Mouse (Mus musculus) frontal cortex, postnatal 14 days (tissue): ENCODE data around the gene Abtb2.

ENCODE experiments used
- DNase-seq, 2 experiments: peaks; one replicate each; pipeline ENCODE4 v3.0.0; 2022; ENCODE audit warnings: low spot score in 2 of 2

Gene Abtb2

GRCm38 (mm10) chr2:103661696-103662095 is 95.6 kb downstream of the Abtb2 start:
- no peak for DNase-seq

- no peak for DNase-seq
Observed at GRCm38 (mm10) chr2:103662121-103662520, 96.0 kb downstream of the Abtb2 start.

GRCm38 (mm10) chr2:103664341-103664740 is 98.2 kb downstream of the Abtb2 start:
- no peak for DNase-seq

GRCm38 (mm10) chr2:103667962-103668815 is 102.1 kb downstream of the Abtb2 start:
- DNase-seq: no peak

GRCm38 (mm10) chr2:103668939-103669338 is 102.8 kb downstream of the Abtb2 start:
- DNase-seq: no peak

GRCm38 (mm10) chr2:103669561-103669960 is 103.5 kb downstream of the Abtb2 start:
- DNase-seq: no peak

GRCm38 (mm10) chr2:103670276-103670680 is 104.2 kb downstream of the Abtb2 start:
- peak; percentile 53 to 62 for DNase-seq

- DNase-seq: no peak
Observed at GRCm38 (mm10) chr2:103672573-103673119, 106.5 kb downstream of the Abtb2 start.

GRCm38 (mm10) chr2:103673609-103674008 is 107.5 kb downstream of the Abtb2 start:
- no peak for DNase-seq

- DNase-seq: no peak
Observed at GRCm38 (mm10) chr2:103675391-103675790, 109.3 kb downstream of the Abtb2 start.

GRCm38 (mm10) chr2:103676808-103677207 is 110.7 kb downstream of the Abtb2 start:
- DNase-seq: no peak

GRCm38 (mm10) chr2:103677614-103678369 is 111.7 kb downstream of the Abtb2 start:
- no peak for DNase-seq

GRCm38 (mm10) chr2:103678433-103678832 is 112.3 kb downstream of the Abtb2 start:
- DNase-seq: no peak

- no peak for DNase-seq
Observed at GRCm38 (mm10) chr2:103680364-103681110, 114.4 kb downstream of the Abtb2 start.

- no peak for DNase-seq
Observed at GRCm38 (mm10) chr2:103681149-103681548, 115.0 kb downstream of the Abtb2 start.

GRCm38 (mm10) chr2:103682261-103682722 is 116.2 kb downstream of the Abtb2 start:
- DNase-seq: no peak

GRCm38 (mm10) chr2:103682927-103683442 is 116.9 kb downstream of the Abtb2 start:
- DNase-seq: no peak

GRCm38 (mm10) chr2:103684431-103684830 is 118.3 kb downstream of the Abtb2 start:
- no peak for DNase-seq

- no peak for DNase-seq
Observed at GRCm38 (mm10) chr2:103684926-103685577, 118.9 kb downstream of the Abtb2 start.

- DNase-seq: no peak
Observed at GRCm38 (mm10) chr2:103685581-103685980, 119.5 kb downstream of the Abtb2 start.

GRCm38 (mm10) chr2:103687143-103687542 is 121.0 kb downstream of the Abtb2 start:
- DNase-seq: no peak
